Mouse (Mus musculus): ENCODE results near the gene Stpg3. TPM values are rescaled to one million over a fixed set of nuclear protein-coding genes. Genes with fewer than 3 reads are reported as not detected.
A peak's percentile ranks its signal among the peaks of the same experiment; 100 is the strongest.

The Stpg3 gene
- total and polyA plus RNA-seq, 3 experiments: 0.07 TPM; not detected in 2

GRCm38 (mm10) chr2:25233421-25233820, 19.0 kb upstream of the Stpg3 start:
- peak; percentile 80 for DNase-seq (ENCODE audit: low read depth, low spot score)
- H3K79me2 ChIP-seq (ENCODE audit: control insufficient read depth, insufficient read depth, low read length, poor library complexity): no peaks in the 10 kb centered on the region; the same call in 1 of the 2 replicates
- H3K4me3 ChIP-seq (ENCODE audit: control insufficient read depth in 1 of 2, insufficient read depth in 1 of 2, low read depth in 2 of 2, low read length in 2 of 2): 0 out of 4 replicates have a peak overlapping the region, but pooled peaks of 1 of the 2 experiments have one; percentile 19
- peaks cover 0 to 8% of the 10 kb centered on the region in 2 experiments; a peak in 2 of 4 replicates for H3K36me3 ChIP-seq (ENCODE audit: control insufficient read depth in 1 of 2, insufficient read depth in 2 of 2, low read length in 2 of 2)
- peaks cover 9 to 31% of the 10 kb centered on the region in 2 experiments for H3K4me1 ChIP-seq (ENCODE audit: control insufficient read depth in 1 of 2, insufficient read depth in 2 of 2, low read length in 2 of 2)
- no peaks in the 10 kb centered on the region for H3K9me3 ChIP-seq (replicated peaks; ENCODE audit: insufficient read depth, low read length)
- H3K27me3 ChIP-seq (ENCODE audit: control insufficient read depth in 1 of 2, insufficient read depth in 2 of 2, low read length in 2 of 2): no peaks in the 10 kb centered on the region
- H3K27ac ChIP-seq (ENCODE audit: control insufficient read depth, low read depth, low read length): no peak overlapping the region
- H3K9ac ChIP-seq (ENCODE audit: control insufficient read depth, low read depth, low read length, poor library complexity, severe bottlenecking): no peak overlapping the region
- peak; percentile 50 to 71 for TF ChIP-seq EP300 (IDR thresholded peaks at IDR 0.05; ENCODE audit: low read depth in 1 of 2, low read length in 2 of 2)
- no peak for TF ChIP-seq MYC (IDR thresholded peaks at IDR 0.05; ENCODE audit: low read depth, low read length)
- no peak for TF ChIP-seq SMC3 (IDR thresholded peaks at IDR 0.05; ENCODE audit: low read depth, low read length)
- peak; percentile 79 for TF ChIP-seq TAL1 (IDR thresholded peaks at IDR 0.05; ENCODE audit: low read length)
- 0 out of 2 replicates have a peak, but pooled peaks have one; percentile 27 for TF ChIP-seq RCOR1 (IDR thresholded peaks at IDR 0.05; ENCODE audit: low read depth, low read length)
- TF ChIP-seq ETS1 (IDR thresholded peaks at IDR 0.05; ENCODE audit: low read depth, low read length): peak; percentile 75
- 0 out of 2 replicates have a peak, but pooled peaks have one; percentile 25 for TF ChIP-seq SIN3A (IDR thresholded peaks at IDR 0.05; ENCODE audit: low read length)
- peak; percentile 75 for TF ChIP-seq TCF12 (IDR thresholded peaks at IDR 0.05; ENCODE audit: low read depth, low read length)

DNA sequence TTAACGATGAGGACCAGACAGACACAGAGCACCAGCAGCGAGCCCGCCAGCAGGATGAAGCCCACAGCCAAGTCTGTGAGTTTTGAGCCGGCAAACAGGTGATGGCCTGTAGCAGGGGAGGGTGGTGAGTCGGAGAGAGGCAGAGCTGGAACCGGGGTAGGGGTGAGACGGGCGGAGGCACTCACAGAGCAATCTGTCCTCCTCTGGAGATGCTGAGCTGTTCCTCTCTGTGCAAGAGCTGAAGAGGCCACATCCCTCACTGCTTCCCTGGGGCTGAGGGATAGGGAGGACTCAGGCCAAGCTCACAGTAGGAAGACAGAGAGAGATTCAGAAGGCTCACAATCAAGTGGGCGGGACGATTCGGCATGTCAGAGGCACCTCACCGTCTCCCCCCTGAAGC, 16.6 kb upstream of the Stpg3 start:
- TF ChIP-seq BHLHE40 (IDR thresholded peaks at IDR 0.05; ENCODE audit: borderline replicate concordance, low read depth, low read length): no peak
- TF ChIP-seq MEF2A (IDR thresholded peaks at IDR 0.05; ENCODE audit: extremely low read depth, insufficient replicate concordance, low read depth, low read length, poor library complexity, severe bottlenecking): no peak
- no peak for TF ChIP-seq EP300 (IDR thresholded peaks at IDR 0.05; ENCODE audit: low read depth in 1 of 2, low read length in 2 of 2)
- TF ChIP-seq CHD2 (IDR thresholded peaks at IDR 0.05; ENCODE audit: low read length): no peak
- no peak for TF ChIP-seq MAZ (IDR thresholded peaks at IDR 0.05; ENCODE audit: low read depth, low read length)
- TF ChIP-seq GATA1 (IDR thresholded peaks at IDR 0.05; ENCODE audit: low read depth, low read length): no peak
- no peak for TF ChIP-seq SIN3A (IDR thresholded peaks at IDR 0.05; ENCODE audit: low read length)
- TF ChIP-seq MYB (IDR thresholded peaks at IDR 0.05; ENCODE audit: low read depth, low read length): no peak
- TF ChIP-seq USF1 (IDR thresholded peaks at IDR 0.05; ENCODE audit: low read depth, low read length): no peak
- no peak for TF ChIP-seq JUND (IDR thresholded peaks at IDR 0.05; ENCODE audit: low read depth, low read length)
- TF ChIP-seq POLR2AphosphoS5 (IDR thresholded peaks at IDR 0.05; ENCODE audit: borderline replicate concordance, low read depth, low read length): no peak
- TF ChIP-seq HCFC1 (IDR thresholded peaks at IDR 0.05; ENCODE audit: low read depth, low read length): no peak
- no peak for TF ChIP-seq ZC3H11A (IDR thresholded peaks at IDR 0.05; ENCODE audit: low read depth, low read length)
- no peak for TF ChIP-seq ELF1 (IDR thresholded peaks at IDR 0.05; ENCODE audit: low read depth, low read length)
- no peak for TF ChIP-seq E2F4 (IDR thresholded peaks at IDR 0.05; ENCODE audit: borderline replicate concordance, low read depth, low read length)
- no peak for TF ChIP-seq NRF1 (IDR thresholded peaks at IDR 0.05; ENCODE audit: insufficient read depth, low read depth, low read length, poor library complexity, severe bottlenecking)
- TF ChIP-seq MXI1 (IDR thresholded peaks at IDR 0.05; ENCODE audit: low read depth, low read length): no peak
- no peak for TF ChIP-seq ZMIZ1 (IDR thresholded peaks at IDR 0.05; ENCODE audit: low read depth, low read length)
- Histone ChIP-seq H3K9ac (ENCODE audit: control insufficient read depth, low read depth, low read length, poor library complexity, severe bottlenecking) (no peak overlapping the region), H3K9me3 (replicated peaks; ENCODE audit: insufficient read depth, low read length) (no peaks in the 10 kb centered on the region), H3K36me3 (ENCODE audit: control insufficient read depth in 1 of 2, insufficient read depth in 2 of 2, low read length in 2 of 2) (peaks cover 0 to 8% of the 10 kb centered on the region in 2 experiments; a peak in 2 of 4 replicates), H3K79me2 (ENCODE audit: control insufficient read depth, insufficient read depth, low read length, poor library complexity) (no peaks in the 10 kb centered on the region; the same call in 1 of the 2 replicates), H3K4me1 (ENCODE audit: control insufficient read depth in 1 of 2, insufficient read depth in 2 of 2, low read length in 2 of 2) (peaks cover 9 to 28% of the 10 kb centered on the region in 2 experiments), H3K4me3 (ENCODE audit: control insufficient read depth in 1 of 2, insufficient read depth in 1 of 2, low read depth in 2 of 2, low read length in 2 of 2) (no peak overlapping the region), H3K27me3 (ENCODE audit: control insufficient read depth in 1 of 2, insufficient read depth in 2 of 2, low read length in 2 of 2) (no peaks in the 10 kb centered on the region), H3K27ac (ENCODE audit: control insufficient read depth, low read depth, low read length) (no peak overlapping the region)
- DNase-seq (ENCODE audit: low read depth, low spot score): no peak
